Mouse (Mus musculus) ovary, postnatal 36 days (tissue): ENCODE measurements around the gene Dpm2.

Source experiments
- DNase-seq: peaks from one replicate; pipeline ENCODE4 v3.0.0; 2022; ENCODE audit warnings: low spot score, mixed read lengths

Gene Dpm2

GRCm38 (mm10) chr2:32585149-32585714, 14.6 kb downstream of the Dpm2 start:
- DNase-seq = no peak

GRCm38 (mm10) chr2:32586871-32587351, 16.3 kb downstream of the Dpm2 start, which contains the start of gene St6galnac4:
Gene St6galnac4, plus strand, starts transcription at chr2:32587095.
- peak; percentile 90 for DNase-seq

- no peak for DNase-seq
These were observed 17.2 kb downstream of the Dpm2 start for GRCm38 (mm10) chr2:32587731-32588321.

GRCm38 (mm10) chr2:32589213-32589795, 18.6 kb downstream of the Dpm2 start:
- DNase-seq = no peak

GRCm38 (mm10) chr2:32590224-32590623, 19.6 kb downstream of the Dpm2 start:
- DNase-seq = no peak

GRCm38 (mm10) chr2:32591249-32591648, 20.6 kb downstream of the Dpm2 start:
- DNase-seq = no peak

- DNase-seq = peak; percentile 60
These were observed 26.1 kb downstream of the Dpm2 start for GRCm38 (mm10) chr2:32596725-32597124.

GRCm38 (mm10) chr2:32597248-32597647, 26.6 kb downstream of the Dpm2 start:
- no peak for DNase-seq

- no peak for DNase-seq
These were observed 27.0 kb downstream of the Dpm2 start for GRCm38 (mm10) chr2:32597699-32598098.

- no peak for DNase-seq
These were observed 27.8 kb downstream of the Dpm2 start for GRCm38 (mm10) chr2:32598506-32598905.

- no peak for DNase-seq
These were observed 28.8 kb downstream of the Dpm2 start, which contains the start of gene St6galnac6 for GRCm38 (mm10) chr2:32599409-32599808. Gene St6galnac6, plus strand, starts transcription at chr2:32599709.

- DNase-seq = peak; percentile 38
These were observed 30.9 kb downstream of the Dpm2 start for GRCm38 (mm10) chr2:32601417-32602065.

- peak; percentile 83 for DNase-seq
These were observed 32.0 kb downstream of the Dpm2 start for GRCm38 (mm10) chr2:32602600-32603054.

GRCm38 (mm10) chr2:32604631-32605030, 34.0 kb downstream of the Dpm2 start:
- DNase-seq = no peak

GRCm38 (mm10) chr2:32606161-32607142, 35.8 kb downstream of the Dpm2 start:
- DNase-seq = peak; percentile 86

- peak; percentile 51 for DNase-seq
These were observed 36.7 kb downstream of the Dpm2 start for GRCm38 (mm10) chr2:32607262-32607947.

- peak; percentile 78 for DNase-seq
These were observed 37.6 kb downstream of the Dpm2 start for GRCm38 (mm10) chr2:32608141-32608777.

GRCm38 (mm10) chr2:32608778-32609435, 38.2 kb downstream of the Dpm2 start:
- no peak for DNase-seq

GRCm38 (mm10) chr2:32610610-32611229, 40.1 kb downstream of the Dpm2 start:
- peak; percentile 60 for DNase-seq
